Mouse (Mus musculus) natural killer cell, adult 2 months (primary cell): Measurements from ENCODE around the gene Ano9.

Source experiments
- DNase-seq, 2 experiments: peaks; one replicate each; pipeline ENCODE4 v3.0.0; 2022; ENCODE audit warnings: low spot score in 2 of 2

Ano9 gene

DNA sequence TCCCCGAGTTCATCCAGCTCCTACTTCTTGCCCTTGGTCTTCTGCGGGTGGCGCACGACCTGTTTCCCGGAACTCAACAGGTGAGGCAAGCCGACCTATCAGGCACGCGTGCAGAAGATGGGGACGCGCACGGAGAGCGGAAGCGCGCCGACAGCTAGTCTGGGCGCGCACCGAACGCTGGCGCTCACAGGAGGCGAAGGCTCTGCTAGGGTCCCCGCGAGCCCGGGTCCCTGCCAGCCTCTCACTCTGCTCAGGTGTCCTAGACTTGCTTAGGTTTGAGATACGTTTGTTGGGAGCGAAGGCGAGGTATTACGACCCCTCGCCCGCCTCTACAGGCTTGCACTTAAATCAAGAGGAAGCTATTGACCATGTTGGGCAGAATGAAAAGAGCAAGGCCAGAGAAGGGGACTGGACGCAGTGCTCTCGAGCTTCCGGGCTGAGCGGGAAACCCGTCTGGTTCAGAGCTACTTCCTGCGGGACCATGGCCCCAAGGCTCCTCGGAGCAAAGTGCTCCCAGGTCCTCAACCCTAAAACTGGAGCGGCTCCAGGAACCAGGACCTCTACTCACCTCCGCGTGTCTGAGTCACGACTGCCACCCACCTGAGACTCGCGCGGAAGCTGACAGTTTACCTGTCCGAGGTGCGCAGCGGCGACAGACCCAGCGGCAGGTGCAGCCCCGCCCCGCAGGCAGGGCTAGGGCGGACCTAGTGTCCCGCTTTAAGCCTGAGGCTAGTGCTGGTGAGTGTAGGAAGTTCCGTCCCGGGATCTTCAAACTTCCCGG lies 17.5 kb downstream of the Ano9 start, which contains the start of gene Sigirr:
Gene Sigirr (minus strand): TSS at position 662 of the 781 bp plus-strand sequence.
- DNase-seq: peak; percentile 47 to 56

DNA sequence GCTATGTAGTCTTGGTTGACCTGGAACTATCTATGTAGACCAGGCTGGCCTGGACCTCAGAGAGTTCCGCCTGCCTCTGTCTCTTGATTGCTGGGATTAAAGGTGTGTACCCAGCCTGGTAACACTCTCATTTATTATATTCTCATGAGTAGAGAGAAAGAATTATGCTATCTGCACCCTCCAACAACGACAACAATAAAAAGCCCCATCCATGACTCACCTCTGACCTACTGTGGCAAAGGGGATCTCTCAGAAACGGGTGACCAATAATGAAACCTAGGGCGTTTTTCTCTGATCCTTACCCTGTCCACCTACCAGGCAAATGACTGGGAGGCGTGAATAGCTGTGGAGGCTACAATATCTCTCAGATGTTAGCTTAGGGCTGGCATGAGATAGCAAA lies 20.4 kb downstream of the Ano9 start:
- peak; percentile 39 to 63 for DNase-seq

DNA sequence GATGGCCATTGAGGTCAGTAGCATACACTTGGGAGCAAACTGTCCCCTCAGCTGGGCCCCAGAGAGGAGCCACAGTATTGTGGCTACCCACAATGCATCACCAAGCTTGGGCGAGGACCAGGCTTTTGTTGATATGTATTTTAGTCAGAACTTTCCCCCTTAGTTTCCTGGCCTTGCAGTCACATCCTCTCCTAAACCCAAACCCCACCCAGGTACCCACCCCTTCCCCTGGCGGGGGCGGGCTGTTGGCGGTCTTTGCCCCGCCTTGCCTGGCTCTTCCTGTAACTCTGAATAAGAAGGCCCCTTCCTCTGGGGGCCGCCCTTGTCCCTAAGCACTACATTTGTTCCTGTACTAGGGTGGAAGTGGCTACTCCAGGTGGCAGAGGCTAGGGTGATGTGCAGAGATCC lies 21.0 kb downstream of the Ano9 start:
- peak; percentile 87 to 88 for DNase-seq

DNA sequence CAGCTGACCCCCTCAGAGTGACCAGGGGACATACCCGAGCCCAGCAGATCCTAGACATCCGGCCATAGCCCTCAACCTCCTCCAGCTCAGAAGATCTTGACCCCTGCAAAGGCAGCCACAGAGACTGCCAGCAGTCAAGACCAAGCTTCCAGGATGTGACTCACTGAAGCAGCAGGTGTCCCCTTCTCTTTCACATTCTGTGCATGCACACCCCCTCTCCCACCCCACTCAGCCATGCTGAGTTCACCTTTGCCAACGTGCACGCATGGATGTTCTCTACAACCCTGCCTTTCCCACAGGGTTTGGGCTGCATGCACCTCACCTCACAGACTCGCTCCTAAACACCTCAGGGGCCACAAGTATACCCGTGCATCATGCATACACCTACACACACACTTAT lies 21.6 kb downstream of the Ano9 start:
- peak; percentile 45 to 68 for DNase-seq

DNA sequence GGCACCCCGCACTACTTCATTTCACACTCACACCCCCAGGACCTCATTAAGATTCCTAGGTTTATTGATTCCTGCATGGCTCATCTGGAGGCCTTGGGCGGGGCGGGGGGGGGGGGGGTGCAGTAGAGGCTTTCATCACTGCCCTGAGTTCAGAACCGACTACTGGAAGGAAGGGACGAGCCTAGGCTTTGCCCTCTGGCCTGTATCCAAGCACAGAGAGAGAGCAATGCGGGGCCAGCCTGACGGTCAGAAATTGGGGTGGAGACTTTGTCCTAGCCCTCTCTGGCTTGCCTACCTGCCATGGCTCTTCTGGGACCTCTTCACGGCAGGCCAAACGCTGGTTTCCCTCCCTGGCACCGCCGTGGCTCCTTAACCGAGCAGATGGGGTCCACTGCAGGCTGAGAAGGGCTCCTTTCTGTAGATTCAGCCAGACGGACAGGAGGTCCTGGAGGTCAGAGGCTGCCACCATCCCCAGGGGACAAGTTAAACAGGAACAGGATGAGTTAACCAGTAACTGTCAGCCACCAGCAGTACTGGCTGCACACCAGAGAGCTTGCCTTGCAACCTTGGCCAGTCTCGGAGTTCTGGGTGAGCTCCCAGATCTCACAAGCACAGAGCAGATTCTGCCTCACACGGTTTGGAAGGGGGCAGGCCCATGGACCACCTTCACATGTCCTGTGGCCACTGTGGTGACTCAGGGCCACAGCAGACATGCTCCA lies 23.0 kb downstream of the Ano9 start:
- no peak for DNase-seq

DNA sequence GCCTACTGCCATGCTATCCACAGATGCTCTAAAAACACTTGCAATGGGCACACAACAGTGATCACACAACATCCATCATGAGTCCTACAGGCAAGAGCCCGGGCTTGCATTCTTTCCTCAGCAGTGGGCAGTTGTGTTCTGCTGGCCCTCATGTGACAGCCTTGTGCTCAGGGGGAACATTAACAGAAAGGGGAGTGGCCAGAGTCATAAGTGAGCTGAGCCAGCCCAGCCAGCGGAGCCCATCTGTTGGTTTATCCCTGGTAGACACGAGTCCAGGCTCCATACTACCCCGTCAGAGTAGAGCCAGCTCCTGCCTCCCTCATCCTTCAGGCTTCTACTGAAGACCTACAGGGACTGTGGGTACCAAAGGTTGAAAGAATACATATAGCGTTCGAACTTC lies 23.7 kb downstream of the Ano9 start:
- no peak for DNase-seq

DNA sequence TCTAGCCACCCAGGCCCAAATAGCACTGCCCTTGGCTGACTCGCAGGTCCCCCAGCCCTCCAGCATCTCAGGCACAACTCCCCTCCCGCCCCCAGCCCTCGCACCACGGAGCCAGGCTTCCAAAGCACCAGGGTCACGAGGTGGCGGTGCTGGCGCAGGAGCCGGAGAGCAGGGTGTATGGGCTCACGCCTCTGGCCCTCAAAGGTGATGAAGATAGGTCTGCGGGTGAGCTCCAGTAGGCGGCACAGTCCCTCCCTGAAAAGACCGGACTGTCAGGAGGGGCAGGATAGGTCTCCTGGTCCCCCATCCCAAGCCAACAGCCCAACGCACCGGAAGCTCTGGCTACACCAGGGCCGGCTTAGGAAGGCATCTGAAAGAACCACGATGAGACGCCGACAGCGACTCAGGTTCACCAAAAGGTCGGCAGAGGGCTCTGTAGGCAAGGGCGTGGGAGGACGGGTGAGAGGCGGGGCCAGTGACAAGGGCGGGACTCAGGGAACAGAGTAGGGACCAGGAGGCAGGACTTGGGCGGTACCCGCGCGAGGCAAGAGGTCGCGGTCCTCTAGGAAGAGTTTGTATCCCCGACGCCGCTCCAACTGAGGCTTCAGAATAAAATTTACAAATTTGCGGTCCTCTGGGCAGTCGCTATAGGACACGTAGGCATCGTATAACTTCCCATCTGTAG lies 25.4 kb downstream of the Ano9 start:
- DNase-seq: peak; percentile 68 to 78

DNA sequence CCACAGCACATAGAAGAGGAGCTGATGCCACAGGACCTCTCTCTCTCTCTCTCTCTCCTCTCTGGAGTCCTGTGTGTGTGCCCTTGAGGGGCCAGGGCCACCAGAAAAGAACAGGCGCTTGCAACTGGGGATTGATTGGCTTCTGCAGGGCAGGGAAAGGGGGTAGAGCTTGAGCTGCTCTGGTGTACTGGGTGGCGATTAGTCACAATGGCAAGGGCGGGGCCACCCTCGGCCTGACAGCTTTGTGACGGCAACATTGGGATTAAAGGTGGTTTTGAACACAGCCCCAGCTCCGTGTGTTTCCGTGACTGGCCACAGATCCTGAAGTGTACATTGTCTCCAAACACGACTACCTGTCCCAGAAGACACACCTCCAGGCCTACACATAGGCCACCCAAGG lies 27.4 kb downstream of the Ano9 start:
- no peak for DNase-seq

DNA sequence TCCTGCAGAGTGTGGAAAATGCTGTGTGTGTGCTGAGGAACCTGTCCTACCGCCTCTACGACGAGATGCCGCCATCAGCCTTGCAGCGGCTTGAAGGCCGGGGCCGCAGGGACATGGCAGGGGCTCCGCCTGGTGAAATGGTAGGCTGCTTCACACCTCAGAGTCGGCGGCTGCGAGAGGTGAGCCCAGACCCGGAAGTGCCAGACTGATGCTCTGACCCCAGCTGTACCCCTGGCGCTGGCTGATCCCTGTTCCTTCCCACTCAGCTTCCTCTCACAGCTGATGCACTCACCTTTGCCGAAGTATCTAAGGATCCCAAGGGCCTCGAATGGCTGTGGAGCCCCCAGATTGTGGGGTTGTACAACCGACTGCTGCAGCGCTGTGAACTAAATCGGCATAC lies 29.1 kb downstream of the Ano9 start:
- DNase-seq: peak; percentile 41 to 56

DNA sequence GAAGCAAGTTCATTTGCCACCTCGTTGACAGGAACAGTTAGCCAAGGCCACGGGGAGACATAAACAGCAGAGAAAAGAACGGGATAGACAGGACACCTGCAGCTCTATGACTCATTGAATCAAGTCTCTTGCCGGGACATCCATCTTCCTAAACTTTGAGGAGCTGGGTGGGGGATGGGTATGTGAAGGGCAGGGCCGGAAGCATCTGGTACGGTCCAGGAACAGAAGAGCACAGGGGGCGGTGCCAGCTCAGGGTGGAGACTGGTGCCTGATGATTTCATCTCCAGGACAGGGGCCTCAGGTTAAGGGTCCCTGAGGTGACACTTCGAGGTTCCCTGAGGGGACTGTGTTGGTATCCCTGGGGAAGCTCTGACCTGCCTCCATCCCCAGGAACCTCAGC lies 29.7 kb downstream of the Ano9 start:
- peak in 1 of 2 experiments; percentile 17 for DNase-seq

DNA sequence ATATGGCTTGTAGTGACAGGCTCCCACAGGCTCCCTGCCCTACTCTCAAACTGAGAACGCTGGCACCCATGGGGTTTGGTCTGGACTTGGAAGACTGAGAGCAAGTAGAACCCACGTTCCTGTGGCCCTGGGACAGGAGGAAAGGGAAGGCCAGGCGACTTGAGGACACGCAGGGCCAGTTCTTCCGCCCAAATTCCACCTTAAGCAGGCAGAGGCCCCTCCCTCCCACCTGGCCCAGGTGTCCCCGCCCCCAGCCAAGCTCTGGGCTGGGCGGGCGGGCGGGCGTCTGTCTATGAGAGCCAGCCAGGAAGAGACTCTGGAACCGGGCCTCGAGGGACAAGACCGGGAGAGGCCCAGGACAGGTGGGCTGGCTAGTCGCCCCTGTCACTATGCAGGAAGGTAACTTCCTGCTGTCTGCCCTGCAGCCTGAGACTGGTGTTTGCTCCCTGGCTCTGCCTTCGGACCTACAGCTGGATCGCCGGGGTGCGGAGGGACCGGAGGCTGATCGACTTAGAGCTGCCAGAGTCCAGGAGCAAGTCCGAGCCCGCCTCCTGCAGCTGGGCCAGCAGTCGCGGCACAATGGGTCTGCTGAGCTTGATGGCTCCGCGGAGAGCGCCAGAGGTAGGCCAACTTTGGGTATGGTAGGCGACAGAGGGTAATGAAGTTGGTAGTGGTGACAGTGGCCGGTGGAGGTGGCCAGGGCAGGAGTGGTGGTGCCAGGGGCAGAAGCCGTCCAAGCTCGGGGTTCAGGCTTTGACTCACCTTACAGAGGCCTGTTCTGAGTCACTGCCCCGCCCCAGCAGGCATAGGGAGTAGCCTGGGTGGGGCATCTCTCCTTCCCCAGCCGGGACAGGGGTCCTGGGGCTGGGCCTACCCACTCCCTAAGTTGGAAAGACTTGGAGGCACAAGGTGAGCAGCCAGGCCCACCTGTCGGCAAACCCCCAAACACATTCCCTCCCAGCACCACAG lies 37.8 kb downstream of the Ano9 start:
- DNase-seq: no peak

DNA sequence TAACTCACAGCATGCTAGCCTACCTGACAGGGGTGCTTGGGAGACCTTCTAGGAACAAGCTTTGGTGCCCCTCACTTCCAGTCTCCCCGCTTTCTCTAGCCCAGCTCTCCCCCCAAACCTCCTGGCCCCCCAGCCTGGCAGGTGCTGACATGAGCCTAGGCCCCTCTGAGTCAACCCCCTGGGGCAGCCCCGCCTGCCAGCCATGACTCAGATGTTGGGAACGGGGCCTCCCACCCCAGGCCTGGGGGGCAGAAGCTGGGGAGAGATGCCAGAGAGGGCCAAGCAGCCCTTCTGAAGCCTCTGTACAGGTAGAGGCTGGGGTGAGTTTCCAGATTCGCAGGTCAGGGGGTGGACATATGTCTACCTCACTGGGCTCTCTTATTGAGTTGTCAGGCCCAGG lies 38.7 kb downstream of the Ano9 start:
- DNase-seq: no peak

DNA sequence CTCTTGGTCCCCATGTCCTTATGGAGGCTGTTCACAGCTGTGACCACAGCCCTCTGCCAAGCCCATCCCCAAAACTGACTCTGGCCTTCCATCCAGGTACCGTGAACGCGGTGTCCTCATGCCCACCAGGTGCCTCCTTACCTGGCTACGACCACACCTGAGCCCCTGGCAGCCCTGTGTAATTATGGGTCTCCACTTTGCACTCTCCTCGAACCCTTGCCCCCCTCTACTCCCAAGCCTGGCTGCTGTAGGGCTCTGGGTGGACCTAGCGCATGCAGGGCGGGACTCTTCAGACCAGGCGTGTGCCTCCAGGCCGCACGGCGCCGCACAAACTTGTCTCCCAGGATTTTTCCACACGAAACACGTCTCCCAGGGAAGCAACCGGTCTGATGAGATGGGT lies 39.8 kb downstream of the Ano9 start, which contains the start of gene Pkp3:
Gene Pkp3 (plus strand): TSS at position 378 of the 400 bp plus-strand sequence.
- no peak for DNase-seq

DNA sequence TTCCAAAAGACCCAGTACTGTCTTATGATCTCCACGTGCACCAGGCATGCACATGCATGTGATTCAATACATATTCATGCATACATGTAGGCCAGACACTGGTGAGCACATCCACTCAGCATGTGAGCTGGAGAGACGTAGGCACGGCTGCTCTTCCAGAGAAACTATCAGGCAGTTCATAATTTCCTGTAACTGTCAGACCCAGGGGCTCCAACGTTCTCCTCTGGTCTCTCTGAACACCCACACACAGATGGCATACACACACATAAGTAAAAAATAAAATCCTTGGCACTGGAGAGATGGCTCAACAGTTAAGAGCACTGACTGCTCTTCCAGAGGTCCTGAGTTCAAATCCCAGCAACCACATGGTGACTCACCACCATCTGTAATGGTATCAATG lies 43.8 kb downstream of the Ano9 start:
- no peak for DNase-seq

DNA sequence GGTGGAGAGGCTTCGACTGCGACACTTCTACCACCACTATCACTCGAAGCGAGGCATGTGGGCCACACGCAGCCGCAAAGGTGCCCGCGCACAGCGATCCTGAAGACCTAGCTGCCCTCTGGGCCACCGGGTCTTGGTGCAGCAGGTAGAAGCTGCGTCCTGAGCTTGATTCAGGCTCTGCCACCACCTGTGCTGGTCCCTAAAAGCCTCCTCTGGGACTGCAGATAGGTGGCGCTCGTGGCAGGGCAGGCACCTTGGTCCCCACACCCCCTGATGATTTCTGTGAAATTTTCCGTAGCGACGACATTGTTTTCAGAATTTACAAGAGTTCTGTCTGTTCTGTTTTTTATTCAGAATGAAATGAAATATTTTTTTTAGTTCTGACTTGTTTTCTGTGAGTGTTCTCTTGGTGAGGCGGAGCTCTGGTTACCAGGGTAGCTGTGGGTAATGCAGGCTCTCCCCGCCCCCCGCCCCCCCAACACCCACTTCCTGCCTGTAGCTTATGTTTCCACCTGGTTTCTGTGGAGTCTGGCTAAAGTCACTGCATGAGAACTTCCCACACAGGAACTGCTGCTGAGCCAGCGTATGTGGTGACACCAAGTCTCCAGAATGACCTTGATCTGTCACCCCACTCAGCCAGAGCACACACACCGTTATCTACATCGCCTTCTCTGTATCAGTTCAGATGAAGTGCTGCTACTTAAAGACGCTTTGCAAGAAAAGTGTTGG lies 45.4 kb downstream of the Ano9 start:
- peak; percentile 38 to 58 for DNase-seq

DNA sequence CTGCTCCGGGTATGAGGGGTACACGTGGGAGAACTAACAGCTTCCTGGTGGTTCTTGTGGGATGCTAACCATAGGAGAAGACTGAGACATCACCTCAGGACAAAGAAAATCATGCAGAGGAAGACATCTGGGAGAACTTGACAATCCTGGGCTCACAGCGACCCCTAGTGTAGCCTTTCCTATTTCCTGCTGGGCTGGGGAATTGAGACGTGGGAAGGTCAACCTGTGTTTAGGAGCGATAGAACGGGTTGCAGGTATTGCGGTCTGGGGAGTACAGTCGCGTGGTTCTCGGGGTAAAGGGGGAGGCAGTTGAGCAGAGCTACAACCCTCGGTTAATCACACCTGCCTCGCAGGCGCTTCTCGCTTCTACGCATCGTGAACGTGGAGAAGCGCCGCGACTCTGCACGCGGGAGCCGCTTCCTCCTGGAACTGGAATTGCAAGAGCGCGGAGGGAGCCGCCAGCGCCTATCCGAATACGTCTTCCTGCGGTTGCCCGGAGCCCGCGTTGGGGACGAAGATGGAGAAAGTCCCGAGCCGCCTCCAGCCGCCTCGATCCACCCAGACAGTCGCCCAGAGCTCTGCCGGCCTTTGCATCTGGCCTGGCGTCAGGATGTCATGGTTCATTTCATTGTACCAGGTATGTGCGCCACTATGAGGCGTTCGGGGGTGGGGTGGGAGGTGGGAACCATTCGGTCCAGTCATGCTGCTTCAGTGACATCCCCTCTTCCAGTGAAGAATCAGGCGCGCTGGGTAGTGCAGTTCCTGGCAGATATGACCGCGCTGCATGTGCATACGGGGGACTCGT lies 47.3 kb downstream of the Ano9 start:
- DNase-seq: peak; percentile 36 to 54

DNA sequence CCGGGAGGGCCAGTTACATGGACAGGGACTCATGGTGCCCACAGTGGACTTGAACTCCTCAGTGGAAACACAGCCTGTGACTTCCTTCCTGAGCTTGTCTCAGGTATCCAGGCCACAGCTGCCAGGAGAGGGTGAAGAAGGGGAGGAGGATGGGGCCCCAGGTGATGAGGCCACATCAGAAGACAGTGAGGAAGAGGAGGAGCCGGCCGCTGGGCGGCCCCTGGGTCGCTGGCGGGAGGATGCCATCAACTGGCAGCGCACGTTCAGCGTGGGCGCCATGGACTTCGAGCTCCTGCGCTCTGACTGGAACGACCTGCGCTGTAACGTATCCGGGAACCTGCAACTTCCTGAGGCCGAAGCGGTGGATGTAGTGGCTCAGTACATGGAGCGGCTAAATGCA lies 49.3 kb downstream of the Ano9 start:
- DNase-seq: no peak

DNA sequence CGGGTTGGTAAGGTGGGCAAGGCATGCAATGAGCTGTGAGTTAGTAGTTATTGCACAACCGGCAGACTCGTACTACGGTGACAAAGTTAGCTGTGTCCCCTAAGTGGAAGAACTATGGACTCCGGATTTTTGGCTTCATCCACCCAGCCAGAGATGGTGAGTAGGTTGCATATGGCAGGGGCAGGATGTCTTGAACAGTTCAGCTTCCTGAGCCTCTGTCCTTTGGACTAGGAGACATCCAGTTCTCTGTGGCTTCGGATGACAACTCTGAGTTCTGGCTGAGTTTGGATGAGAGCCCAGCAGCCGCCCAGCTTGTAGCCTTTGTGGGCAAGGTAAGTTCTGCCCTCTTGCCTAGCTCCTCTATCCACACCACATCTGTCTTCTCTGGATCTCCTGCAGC lies 53.0 kb downstream of the Ano9 start:
- DNase-seq: no peak

DNA sequence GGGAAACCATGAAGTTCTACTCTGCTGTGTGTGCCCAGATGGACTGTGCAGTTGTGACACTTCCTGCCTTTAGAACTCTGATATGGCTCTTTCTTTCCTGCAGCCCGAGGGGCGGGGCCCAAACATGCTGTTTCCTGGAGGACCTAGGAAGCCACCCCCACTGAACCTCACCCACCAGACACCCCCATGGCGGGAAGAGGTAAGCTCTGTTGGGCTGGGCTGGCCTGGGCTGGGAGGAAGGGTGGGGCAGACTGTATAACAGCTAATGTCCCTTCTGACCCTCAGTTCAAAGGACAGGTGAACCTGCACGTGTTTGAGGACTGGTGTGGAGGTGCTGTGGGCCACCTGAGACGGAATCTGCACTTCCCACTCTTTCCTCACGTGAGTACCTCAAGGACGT lies 53.4 kb downstream of the Ano9 start:
- no peak for DNase-seq

DNA sequence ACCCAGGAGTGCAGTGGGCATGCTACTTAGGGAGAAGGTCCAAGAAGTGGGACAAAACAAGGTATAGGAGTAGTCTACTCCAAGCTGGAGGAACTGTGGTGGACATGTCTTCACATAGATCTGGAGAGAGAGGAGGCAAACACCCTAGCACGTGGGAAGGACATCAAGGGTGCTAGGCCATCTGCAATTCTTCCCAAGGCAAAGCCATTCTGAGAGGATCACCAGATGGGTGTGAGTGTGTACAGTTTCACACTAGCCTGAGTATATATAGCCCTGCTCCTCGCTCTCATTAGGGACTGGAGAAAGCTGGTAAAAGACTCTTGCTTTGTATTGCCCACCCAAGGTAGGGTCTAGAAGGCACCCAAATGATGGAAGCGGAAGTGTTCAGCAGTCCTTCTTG lies 54.3 kb downstream of the Ano9 start:
- no peak for DNase-seq
